Mouse (Mus musculus): ENCODE results near the gene Hpcal1. TPM values are rescaled to one million over a fixed set of nuclear protein-coding genes. Genes with fewer than 3 reads are reported as not detected.

Gene Hpcal1
- total RNA-seq, 1 experiment: 23.5 TPM

GRCm38 (mm10) chr12:17722452-17723181 lies 32.0 kb downstream of the Hpcal1 start:
- in situ Hi-C loops (cut with MboI; ENCODE audit: low sequenced_read_pairs in 2 of 2, unreplicated experiment in 2 of 2): no loop called here
- no peak overlapping the region for H3K4me3 ChIP-seq (ENCODE audit: insufficient read depth in 1 of 2, low read depth in 1 of 2, low read length in 2 of 2, poor library complexity in 1 of 2, severe bottlenecking in 1 of 2)
- TF ChIP-seq HCFC1 (IDR thresholded peaks at IDR 0.05; ENCODE audit: borderline replicate concordance, insufficient read depth, low read length): no peak
- TF ChIP-seq MAFK (IDR thresholded peaks at IDR 0.05; ENCODE audit: insufficient read depth, low read depth, low read length): no peak
- no peaks in the 10 kb centered on the region for H3K9me3 ChIP-seq (ENCODE audit: control insufficient read depth, insufficient read depth, low read depth, low read length)
- H3K4me1 ChIP-seq (ENCODE audit: control insufficient read depth in 2 of 2, insufficient read depth in 2 of 2, low read length in 2 of 2, poor library complexity in 1 of 2): peaks cover 3 to 4% of the 10 kb centered on the region in 2 experiments; a peak in 2 of 4 replicates
- H3K36me3 ChIP-seq (ENCODE audit: control insufficient read depth, insufficient read depth, low read length, poor library complexity, severe bottlenecking): no peaks in the 10 kb centered on the region
- DNase-seq (ENCODE audit: low read depth, low spot score): no peak
- H3K9ac ChIP-seq (ENCODE audit: insufficient read depth, low read depth, low read length, poor library complexity, severe bottlenecking): no peak overlapping the region
- no peak overlapping the region for H3K27ac ChIP-seq (ENCODE audit: insufficient read depth, low read depth, low read length, poor library complexity, severe bottlenecking)

GRCm38 (mm10) chr12:17723182-17723570 lies 32.5 kb downstream of the Hpcal1 start:
- in situ Hi-C loops (cut with MboI; ENCODE audit: low sequenced_read_pairs in 2 of 2, unreplicated experiment in 2 of 2): no loop called here
- no peak for DNase-seq (ENCODE audit: low read depth, low spot score)
- TF ChIP-seq ZNF384 (IDR thresholded peaks at IDR 0.05; ENCODE audit: low read depth, low read length) (no peak), MAFK (IDR thresholded peaks at IDR 0.05; ENCODE audit: insufficient read depth, low read depth, low read length) (no peak), ZC3H11A (IDR thresholded peaks at IDR 0.05; ENCODE audit: borderline replicate concordance, low read depth, low read length) (no peak), HCFC1 (IDR thresholded peaks at IDR 0.05; ENCODE audit: borderline replicate concordance, insufficient read depth, low read length) (no peak), CHD2 (IDR thresholded peaks at IDR 0.05; ENCODE audit: low read depth, low read length) (no peak)
- H3K27ac ChIP-seq (ENCODE audit: insufficient read depth, low read depth, low read length, poor library complexity, severe bottlenecking): no peak overlapping the region
- no peak overlapping the region for H3K9ac ChIP-seq (ENCODE audit: insufficient read depth, low read depth, low read length, poor library complexity, severe bottlenecking)
- H3K9me3 ChIP-seq (ENCODE audit: control insufficient read depth, insufficient read depth, low read depth, low read length): no peaks in the 10 kb centered on the region
- H3K36me3 ChIP-seq (ENCODE audit: control insufficient read depth, insufficient read depth, low read length, poor library complexity, severe bottlenecking): no peaks in the 10 kb centered on the region
- H3K4me1 ChIP-seq (ENCODE audit: control insufficient read depth in 2 of 2, insufficient read depth in 2 of 2, low read length in 2 of 2, poor library complexity in 1 of 2): peaks cover 4 to 8% of the 10 kb centered on the region in 2 experiments; a peak in 3 of 4 replicates
- no peak overlapping the region for H3K4me3 ChIP-seq (ENCODE audit: insufficient read depth in 1 of 2, low read depth in 1 of 2, low read length in 2 of 2, poor library complexity in 1 of 2, severe bottlenecking in 1 of 2)

GRCm38 (mm10) chr12:17723999-17724398 lies 33.3 kb downstream of the Hpcal1 start:
- Histone ChIP-seq H3K4me3 (ENCODE audit: insufficient read depth in 1 of 2, low read depth in 1 of 2, low read length in 2 of 2, poor library complexity in 1 of 2, severe bottlenecking in 1 of 2) (no peak overlapping the region), H3K9me3 (ENCODE audit: control insufficient read depth, insufficient read depth, low read depth, low read length) (no peaks in the 10 kb centered on the region), H3K4me1 (ENCODE audit: control insufficient read depth in 2 of 2, insufficient read depth in 2 of 2, low read length in 2 of 2, poor library complexity in 1 of 2) (peaks cover 4 to 8% of the 10 kb centered on the region in 2 experiments; a peak in 3 of 4 replicates), H3K27ac (ENCODE audit: insufficient read depth, low read depth, low read length, poor library complexity, severe bottlenecking) (no peak overlapping the region), H3K9ac (ENCODE audit: insufficient read depth, low read depth, low read length, poor library complexity, severe bottlenecking) (no peak overlapping the region), H3K36me3 (ENCODE audit: control insufficient read depth, insufficient read depth, low read length, poor library complexity, severe bottlenecking) (no peaks in the 10 kb centered on the region)
- no peak for TF ChIP-seq HCFC1 (IDR thresholded peaks at IDR 0.05; ENCODE audit: borderline replicate concordance, insufficient read depth, low read length)
- no peak for TF ChIP-seq MAFK (IDR thresholded peaks at IDR 0.05; ENCODE audit: insufficient read depth, low read depth, low read length)
- TF ChIP-seq ZNF384 (IDR thresholded peaks at IDR 0.05; ENCODE audit: low read depth, low read length): no peak
- no peak for TF ChIP-seq ZC3H11A (IDR thresholded peaks at IDR 0.05; ENCODE audit: borderline replicate concordance, low read depth, low read length)
- no peak for TF ChIP-seq CHD2 (IDR thresholded peaks at IDR 0.05; ENCODE audit: low read depth, low read length)
- in situ Hi-C loops (cut with MboI; ENCODE audit: low sequenced_read_pairs in 2 of 2, unreplicated experiment in 2 of 2): no loop called here
- DNase-seq (ENCODE audit: low read depth, low spot score): no peak

GRCm38 (mm10) chr12:17724412-17725090 lies 33.9 kb downstream of the Hpcal1 start:
- no peaks in the 10 kb centered on the region for H3K9me3 ChIP-seq (ENCODE audit: control insufficient read depth, insufficient read depth, low read depth, low read length)
- H3K4me3 ChIP-seq (ENCODE audit: insufficient read depth in 1 of 2, low read depth in 1 of 2, low read length in 2 of 2, poor library complexity in 1 of 2, severe bottlenecking in 1 of 2): no peak overlapping the region
- H3K9ac ChIP-seq (ENCODE audit: insufficient read depth, low read depth, low read length, poor library complexity, severe bottlenecking): no peak overlapping the region
- TF ChIP-seq ZC3H11A (IDR thresholded peaks at IDR 0.05; ENCODE audit: borderline replicate concordance, low read depth, low read length): no peak
- TF ChIP-seq CHD2 (IDR thresholded peaks at IDR 0.05; ENCODE audit: low read depth, low read length): no peak
- no peak for TF ChIP-seq HCFC1 (IDR thresholded peaks at IDR 0.05; ENCODE audit: borderline replicate concordance, insufficient read depth, low read length)
- TF ChIP-seq ZNF384 (IDR thresholded peaks at IDR 0.05; ENCODE audit: low read depth, low read length): no peak
- no peak for TF ChIP-seq MAFK (IDR thresholded peaks at IDR 0.05; ENCODE audit: insufficient read depth, low read depth, low read length)
- in situ Hi-C loops (cut with MboI; ENCODE audit: low sequenced_read_pairs in 2 of 2, unreplicated experiment in 2 of 2): no loop called here
- H3K27ac ChIP-seq (ENCODE audit: insufficient read depth, low read depth, low read length, poor library complexity, severe bottlenecking): no peak overlapping the region
- H3K4me1 ChIP-seq (ENCODE audit: control insufficient read depth in 2 of 2, insufficient read depth in 2 of 2, low read length in 2 of 2, poor library complexity in 1 of 2): peaks cover 4 to 8% of the 10 kb centered on the region in 2 experiments; a peak in 3 of 4 replicates
- no peak for DNase-seq (ENCODE audit: low read depth, low spot score)
- H3K36me3 ChIP-seq (ENCODE audit: control insufficient read depth, insufficient read depth, low read length, poor library complexity, severe bottlenecking): no peaks in the 10 kb centered on the region

Measured in ES-E14 (cell line).